Mouse (Mus musculus) spleen, adult 2 months (tissue): ENCODE results near the gene Il34. TPM values are rescaled to one million over a fixed set of nuclear protein-coding genes. Genes with fewer than 3 reads are reported as not detected.

Source experiments
- DNase-seq, 2 experiments: peaks; one replicate each; pipeline versions ENCODE4 v3.0.0 to v3.0.0-alpha.2; 2012 to 2021; ENCODE audit warnings: low spot score in 2 of 2, low read depth in 1 of 2
- H3K27ac ChIP-seq: fragments of 200-500 bp; 2 replicates; pipeline ENCODE4 v1.5.1; 2012; ENCODE audit warnings: low read length, inconsistent platforms; ENCODE audit not compliant: insufficient read depth
- H3K27me3 ChIP-seq: fragments of 200-500 bp; 2 replicates; pipeline ENCODE4 v1.6.1; 2012; ENCODE audit warnings: mild to moderate bottlenecking, moderate library complexity, low read length, inconsistent platforms; ENCODE audit not compliant: control insufficient read depth, insufficient read depth
- H3K36me3 ChIP-seq: fragments of 200-500 bp; 2 replicates; pipeline ENCODE4 v1.6.1; 2012; ENCODE audit warnings: mild to moderate bottlenecking, low read length, inconsistent platforms; ENCODE audit not compliant: control insufficient read depth, insufficient read depth
- H3K4me1 ChIP-seq: fragments of 200-500 bp; 2 replicates; pipeline ENCODE4 v1.6.1; 2011; ENCODE audit warnings: inconsistent platforms; ENCODE audit not compliant: control insufficient read depth, insufficient read depth, insufficient read length
- H3K4me3 ChIP-seq: fragments of 200-500 bp; 2 replicates; pipeline ENCODE4 v1.5.1; 2011; ENCODE audit warnings: mild to moderate bottlenecking, inconsistent platforms; ENCODE audit not compliant: insufficient read depth, insufficient read length; ENCODE audit errors: extremely low read depth
- CTCF ChIP-seq: fragments of 200-500 bp; IDR thresholded peaks from 2 replicates; pipeline ENCODE4 v1.5.1; 2011; ENCODE audit warnings: mild to moderate bottlenecking, inconsistent platforms; ENCODE audit not compliant: insufficient read depth, insufficient read length, insufficient replicate concordance; ENCODE audit errors: extremely low read depth
- POLR2A ChIP-seq: fragments of 200-500 bp; IDR thresholded peaks from 2 replicates; pipeline ENCODE4 v1.6.1; 2011; ENCODE audit warnings: low read depth, low read length, inconsistent platforms
- WGBS: fragments of 180-500 bp; shearing (Covaris S2); methylation state at CpG from one replicate; pipeline ENCODE4 v1.1.7; 2018; 5-methylcytosine and 5-hydroxymethylcytosine counted together
- polyA plus RNA-seq: library from polyadenylated mRNA; depleted of rRNA; stranded (reverse); fragments of >200 nt; gene quantifications from 2 replicates; pipeline ENCODE4 v1.2.3, GENCODE M21; 2012

Gene Il34
- polyA plus RNA-seq, 1 experiment = 36.0 TPM

- DNase-seq = no peak
- Histone ChIP-seq H3K27ac (no peak overlapping the region), H3K36me3 (no peaks in the 10 kb centered on the region), H3K27me3 (no peaks in the 10 kb centered on the region), H3K4me3 (no peak overlapping the region), H3K4me1 (no peaks in the 10 kb centered on the region)
- TF ChIP-seq CTCF (no peak), POLR2A (no peak)
- WGBS = 69% methylated on average over 15 of the region's 15 CpGs
Measured at GRCm38 (mm10) chr8:110755511-110756170, 50.1 kb downstream of the Il34 start.

- no peak for DNase-seq
- Histone ChIP-seq H3K27ac (no peak overlapping the region), H3K27me3 (no peaks in the 10 kb centered on the region), H3K4me3 (no peak overlapping the region), H3K4me1 (no peaks in the 10 kb centered on the region), H3K36me3 (no peaks in the 10 kb centered on the region)
- TF ChIP-seq POLR2A (no peak), CTCF (no peak)
- 61% methylated on average over 4 of the region's 4 CpGs for whole genome bisulfite sequencing
Measured at GRCm38 (mm10) chr8:110754713-110755112, 51.0 kb downstream of the Il34 start.

- H3K4me1 ChIP-seq = no peaks in the 10 kb centered on the region
- 92% methylated on average over 5 of the region's 5 CpGs for WGBS
- TF ChIP-seq POLR2A (no peak), CTCF (no peak)
- no peaks in the 10 kb centered on the region for H3K27me3 ChIP-seq
- H3K4me3 ChIP-seq = no peak overlapping the region
- DNase-seq = no peak
- H3K36me3 ChIP-seq = no peaks in the 10 kb centered on the region
- H3K27ac ChIP-seq = no peak overlapping the region
Measured at GRCm38 (mm10) chr8:110751490-110751889, 54.2 kb downstream of the Il34 start.

- Histone ChIP-seq H3K27me3 (no peaks in the 10 kb centered on the region), H3K27ac (no peak overlapping the region), H3K4me1 (no peaks in the 10 kb centered on the region), H3K36me3 (no peaks in the 10 kb centered on the region), H3K4me3 (no peak overlapping the region)
- no peak for TF ChIP-seq CTCF
- TF ChIP-seq POLR2A = no peak
- no peak for DNase-seq
- WGBS = 56% methylated on average over 13 of the region's 13 CpGs
Measured at GRCm38 (mm10) chr8:110750269-110750668, 55.5 kb downstream of the Il34 start.

- no peak overlapping the region for H3K27ac ChIP-seq
- no peak overlapping the region for H3K4me3 ChIP-seq
- DNase-seq = peak in 1 of 2 experiments; percentile 18
- 56% methylated on average over 10 of the region's 10 CpGs for WGBS
- H3K4me1 ChIP-seq = no peaks in the 10 kb centered on the region
- H3K36me3 ChIP-seq = no peaks in the 10 kb centered on the region
- TF ChIP-seq CTCF (peak; percentile 10; the same call in 1 of the 2 replicates), POLR2A (no peak)
- no peaks in the 10 kb centered on the region for H3K27me3 ChIP-seq
Measured at GRCm38 (mm10) chr8:110749500-110750170, 56.1 kb downstream of the Il34 start.

GRCm38 (mm10) chr8:110746661-110747060 is 59.1 kb downstream of the Il34 start:
- TF ChIP-seq CTCF = no peak
- no peak for TF ChIP-seq POLR2A
- Histone ChIP-seq H3K4me3 (no peak overlapping the region), H3K27ac (no peak overlapping the region), H3K36me3 (no peaks in the 10 kb centered on the region), H3K27me3 (no peaks in the 10 kb centered on the region), H3K4me1 (no peaks in the 10 kb centered on the region)
- no peak for DNase-seq
- 80% methylated on average over 9 of the region's 9 CpGs for WGBS

- Histone ChIP-seq H3K27me3 (no peaks in the 10 kb centered on the region), H3K27ac (no peak overlapping the region), H3K4me3 (no peak overlapping the region), H3K36me3 (no peaks in the 10 kb centered on the region), H3K4me1 (no peaks in the 10 kb centered on the region)
- no peak for DNase-seq
- TF ChIP-seq POLR2A (no peak), CTCF (no peak)
- 89% methylated on average over 10 of the region's 10 CpGs for WGBS
Measured at GRCm38 (mm10) chr8:110745162-110745561, 60.6 kb downstream of the Il34 start.
